Mouse (Mus musculus): ENCODE results near the gene Tspyl3. TPM values are rescaled to one million over a fixed set of nuclear protein-coding genes. Genes with fewer than 3 reads are reported as not detected.

The Tspyl3 gene
- total RNA-seq, 1 experiment from 2014 or later, result 3.9 TPM

GRCm38 (mm10) chr2:153227959-153228358 lies 2.7 kb upstream of the Tspyl3 start:
- no peak for DNase-seq

- DNase-seq, result no peak
Observed at GRCm38 (mm10) chr2:153225595-153225953, 333 bp upstream of the Tspyl3 start.

GRCm38 (mm10) chr2:153222566-153222965 lies 2.7 kb downstream of the Tspyl3 start:
- DNase-seq, result no peak

GRCm38 (mm10) chr2:153222130-153222529 lies 3.1 kb downstream of the Tspyl3 start:
- DNase-seq, result no peak

- no peak for DNase-seq
Observed at GRCm38 (mm10) chr2:153221620-153222019, 3.6 kb downstream of the Tspyl3 start.

- DNase-seq, result no peak
Observed at GRCm38 (mm10) chr2:153218516-153218915, 6.7 kb downstream of the Tspyl3 start.

- DNase-seq, result no peak
Observed at GRCm38 (mm10) chr2:153217826-153218340, 7.4 kb downstream of the Tspyl3 start.

- DNase-seq, result no peak
Observed at GRCm38 (mm10) chr2:153215421-153215820, 9.8 kb downstream of the Tspyl3 start.

GRCm38 (mm10) chr2:153214771-153215259 lies 10.4 kb downstream of the Tspyl3 start:
- no peak for DNase-seq

- DNase-seq, result no peak
Observed at GRCm38 (mm10) chr2:153213351-153213750, 11.9 kb downstream of the Tspyl3 start.

- DNase-seq, result no peak
Observed at GRCm38 (mm10) chr2:153211451-153211850, 13.8 kb downstream of the Tspyl3 start.

- peak; percentile 61 for DNase-seq
Observed at GRCm38 (mm10) chr2:153209286-153209685, 16.0 kb downstream of the Tspyl3 start.

- no peak for DNase-seq
Observed at GRCm38 (mm10) chr2:153208149-153208548, 17.1 kb downstream of the Tspyl3 start.

GRCm38 (mm10) chr2:153202766-153203165 lies 22.5 kb downstream of the Tspyl3 start:
- peak; percentile 72 for DNase-seq

GRCm38 (mm10) chr2:153199114-153199513 lies 26.1 kb downstream of the Tspyl3 start:
- DNase-seq, result no peak

GRCm38 (mm10) chr2:153198485-153198884 lies 26.8 kb downstream of the Tspyl3 start:
- no peak for DNase-seq

- DNase-seq, result no peak
Observed at GRCm38 (mm10) chr2:153194255-153194654, 31.0 kb downstream of the Tspyl3 start.

- no peak for DNase-seq
Observed at GRCm38 (mm10) chr2:153191242-153191641, 34.0 kb downstream of the Tspyl3 start.

GRCm38 (mm10) chr2:153187848-153188247 lies 37.4 kb downstream of the Tspyl3 start:
- DNase-seq, result no peak

GRCm38 (mm10) chr2:153186176-153186591 lies 39.1 kb downstream of the Tspyl3 start:
- DNase-seq, result peak; percentile 46

GRCm38 (mm10) chr2:153179961-153180360 lies 45.3 kb downstream of the Tspyl3 start:
- no peak for DNase-seq

GRCm38 (mm10) chr2:153179126-153179860 lies 45.9 kb downstream of the Tspyl3 start:
- no peak for DNase-seq

- DNase-seq, result no peak
Observed at GRCm38 (mm10) chr2:153177188-153177587, 48.1 kb downstream of the Tspyl3 start.

GRCm38 (mm10) chr2:153175995-153176570 lies 49.2 kb downstream of the Tspyl3 start:
- DNase-seq, result no peak
